Mouse (Mus musculus): Measurements from ENCODE around the gene Lmf2.

The Lmf2 gene

DNA sequence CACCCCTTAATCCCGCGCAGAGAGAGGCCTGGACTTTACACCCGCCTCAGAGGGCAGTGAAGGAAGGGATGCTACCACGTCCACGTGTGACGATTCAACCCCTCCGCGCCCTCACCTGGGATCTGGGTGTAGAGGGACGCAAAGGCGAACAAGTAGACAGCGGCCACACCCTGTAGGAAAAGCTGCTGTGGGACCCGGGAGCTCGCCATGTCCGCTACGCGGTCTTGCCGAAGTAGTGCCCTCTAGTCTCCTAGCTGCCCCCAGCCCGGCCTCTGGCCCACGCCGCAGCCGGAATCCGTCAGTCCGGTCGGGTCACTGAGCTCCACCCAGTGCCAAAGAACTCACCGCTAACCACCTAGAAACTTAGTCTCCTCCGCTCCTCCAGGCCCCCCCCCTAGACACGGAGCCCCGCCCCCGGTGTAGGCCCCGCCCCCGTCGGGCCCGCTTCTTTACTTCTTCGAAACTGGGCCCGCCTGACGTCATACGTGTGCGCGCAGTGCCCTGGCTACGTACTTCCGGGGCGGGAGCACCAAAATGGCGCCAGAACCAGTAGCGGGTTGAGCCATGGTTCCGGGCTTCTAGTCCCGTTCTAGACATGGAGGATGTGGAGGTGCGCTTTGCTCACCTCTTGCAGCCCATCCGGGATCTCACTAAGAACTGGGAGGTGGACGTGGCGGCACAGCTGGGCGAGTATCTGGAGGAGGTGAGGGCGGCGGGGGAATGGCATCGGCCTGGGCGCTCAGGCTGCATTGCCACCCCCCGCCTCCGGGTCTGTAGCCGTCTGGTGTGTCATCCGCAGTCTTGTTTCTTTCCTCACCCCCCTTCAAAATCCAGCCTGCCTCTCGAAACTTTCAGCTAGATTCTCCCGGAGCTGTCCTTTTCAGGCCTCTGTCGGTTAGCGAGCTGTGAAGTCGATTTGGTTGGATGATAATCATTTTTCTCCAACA lies at the start of gene Lmf2, which contains the start of gene Ncaph2:
Gene Lmf2 (minus strand): TSS at position 419 of the 947 bp plus-strand sequence.
Gene Ncaph2 (plus strand): TSS at position 479 of the 947 bp plus-strand sequence.
- CTCF ChIA-PET: interaction anchor here (0.6 to 4.5 kb wide), 7 partner anchors 17 to 160 kb away, joined by 3 to 30 read pairs (median 3); partner anchors contain the start of genes Sco2 (in 3 of the 4), Dennd6b (in 1 of the 4) and Sbf1 (in 1 of the 4)

DNA sequence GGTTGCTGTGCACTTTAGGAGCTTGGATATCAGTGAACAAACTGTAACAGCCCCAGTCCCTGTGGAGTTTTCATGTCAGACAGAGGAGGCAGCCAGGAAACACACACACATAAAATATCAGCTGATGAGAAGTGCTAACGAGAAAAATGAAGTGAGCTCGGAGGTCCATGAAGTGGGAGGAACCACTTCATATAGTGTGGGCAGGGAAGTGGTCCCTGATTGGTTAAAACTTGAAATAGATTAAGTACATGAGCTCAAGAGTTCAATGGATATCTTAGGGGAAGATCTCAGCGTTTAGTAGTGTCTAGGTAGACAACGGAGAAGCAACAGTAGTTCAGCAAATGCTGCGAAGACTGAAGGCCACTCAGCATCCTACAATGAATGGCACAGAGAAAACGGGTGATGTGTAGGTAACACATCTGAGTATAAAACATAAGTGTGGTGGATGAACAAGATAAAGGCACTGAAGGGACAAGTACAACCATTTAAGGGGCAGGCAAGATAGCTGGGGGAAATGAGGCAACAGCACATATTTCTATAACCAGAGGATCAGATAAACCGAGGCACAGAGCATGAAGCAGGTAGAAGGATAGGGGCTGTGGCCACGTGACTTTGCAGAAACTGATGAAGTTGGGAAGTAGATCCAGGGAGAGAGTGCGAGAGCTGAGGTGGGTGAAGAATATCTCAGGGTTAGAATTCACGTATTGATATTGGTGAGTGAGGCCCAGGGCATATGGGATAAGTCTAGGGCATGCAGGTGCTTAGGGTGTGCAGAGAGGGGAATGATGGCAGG lies 49.6 kb upstream of the Lmf2 start:
- ChIA-PET CTCF (interaction anchor here (0.5 to 1.7 kb wide), 5 partner anchors 12 to 989 kb away, joined by 3 to 7 read pairs (median 5); partner anchors contain the start of gene Sco2 (in 2 of the 4)), POLR2A (interaction anchor here in 2 of 4 experiments (0.9 to 1.9 kb wide), 7 partner anchors 8 to 31 kb away, joined by 3 to 7 read pairs (median 3); partner anchors contain the start of genes Cpt1b (in 2 of the 2), Sco2 (in 2 of the 2) and Odf3b (in 1 of the 2))

More for the DNA sequence above, at the start of gene Lmf2, which contains the start of gene Ncaph2:
- POLR2A ChIA-PET: interaction anchor here in 3 of 4 experiments (0.5 to 16.3 kb wide), 51 partner anchors 9 to 896 kb away, joined by 3 to 248 read pairs (median 4); partner anchors contain the start of genes C730034F03Rik (in 3 of the 3), Chkb (in 3 of the 3), Cpt1b (in 3 of the 3) and Sco2 (in 3 of the 3)

DNA sequence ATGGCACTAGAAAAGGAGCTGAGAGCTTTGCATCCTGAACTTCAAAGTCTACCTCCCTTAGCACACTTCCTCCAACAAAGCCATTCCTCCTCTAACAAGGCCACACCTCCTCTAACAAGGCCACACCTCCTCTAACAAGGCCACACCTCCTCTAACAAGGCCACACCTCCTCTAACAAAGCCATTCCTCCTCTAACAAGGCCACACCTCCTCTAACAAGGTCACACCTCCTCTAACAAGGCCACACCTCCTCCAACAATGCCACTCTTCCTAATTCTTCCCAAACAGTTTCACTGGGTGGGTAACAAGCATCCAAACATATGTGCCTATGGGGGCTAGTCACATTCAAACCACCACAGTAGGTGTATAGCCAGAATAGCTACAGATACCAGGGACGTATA lies 47.0 kb upstream of the Lmf2 start:
- ChIA-PET POLR2A (interaction anchor here in 2 of 4 experiments (0.6 to 4.9 kb wide), 7 partner anchors 10 to 49 kb away, joined by 3 to 22 read pairs (median 4); partner anchors contain the start of genes C730034F03Rik (in 1 of the 2), Chkb (in 1 of the 2), Gm44502 (in 1 of the 2) and Klhdc7b (in 1 of the 2)), CTCF (interaction anchor here in 1 of 4 experiments (0.8 kb wide), 1 partner anchor 14 kb away, joined by 3 read pairs; no protein-coding TSS in a partner anchor)

DNA sequence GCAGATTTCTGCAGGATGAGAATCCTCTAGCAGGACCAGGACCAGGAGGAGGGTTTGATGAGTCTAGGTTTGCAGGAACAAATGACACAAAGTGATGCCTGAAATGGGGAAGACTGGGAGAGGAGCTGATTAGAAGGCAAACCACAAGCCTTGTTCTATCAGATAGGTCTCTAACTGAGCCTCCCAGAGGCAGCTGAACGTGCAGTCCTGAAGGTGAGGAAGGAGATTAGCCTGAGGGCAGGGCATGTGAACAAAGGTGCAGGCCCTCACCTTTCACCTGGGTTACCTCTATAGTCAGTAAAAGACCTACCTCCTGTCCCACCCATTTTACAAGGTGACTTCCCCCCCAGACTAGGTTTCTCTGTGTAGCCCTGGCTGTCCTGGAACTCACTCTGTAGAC lies 44.3 kb upstream of the Lmf2 start:
- ChIA-PET POLR2A (interaction anchor here in 2 of 4 experiments (0.8 to 4.9 kb wide), 6 partner anchors 13 to 35 kb away, joined by 3 to 28 read pairs (median 10); partner anchors contain the start of genes Sco2 (in 2 of the 2) and Cpt1b (in 1 of the 2)), CTCF (interaction anchor here in 2 of 4 experiments (0.6 to 1.3 kb wide), 3 partner anchors 26 to 70 kb away, joined by 3 to 5 read pairs (median 3); partner anchors contain the start of gene Sco2 (in 1 of the 2))

DNA sequence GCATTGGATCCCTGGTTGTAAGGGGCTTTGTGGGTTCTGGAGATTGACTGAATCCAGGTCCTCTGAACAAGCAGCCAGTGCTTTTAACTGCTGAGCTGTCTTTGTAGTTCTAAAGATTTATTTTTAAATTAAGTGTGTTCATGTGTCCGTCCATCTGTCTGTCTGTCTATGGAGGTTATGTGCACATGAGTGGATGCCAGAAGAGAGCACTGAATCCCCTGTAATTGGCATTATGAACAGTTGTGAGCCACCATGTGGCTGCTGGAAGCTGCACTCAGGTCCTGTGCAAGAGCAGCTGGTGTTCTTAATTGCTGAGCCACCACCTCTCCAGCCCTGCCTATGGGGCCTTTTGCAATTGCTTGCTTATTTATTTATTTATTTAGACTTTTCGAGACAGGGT lies 42.7 kb upstream of the Lmf2 start:
- ChIA-PET POLR2A (interaction anchor here in 3 of 4 experiments (0.8 to 4.9 kb wide), 5 partner anchors 12 to 31 kb away, joined by 3 to 28 read pairs (median 7); partner anchors contain the start of genes Sco2 (in 2 of the 3), C730034F03Rik (in 1 of the 3), Chkb (in 1 of the 3) and Gm44502 (in 1 of the 3)), CTCF (interaction anchor here in 1 of 4 experiments (0.7 kb wide), 1 partner anchor 24 kb away, joined by 3 read pairs; no protein-coding TSS in a partner anchor)

DNA sequence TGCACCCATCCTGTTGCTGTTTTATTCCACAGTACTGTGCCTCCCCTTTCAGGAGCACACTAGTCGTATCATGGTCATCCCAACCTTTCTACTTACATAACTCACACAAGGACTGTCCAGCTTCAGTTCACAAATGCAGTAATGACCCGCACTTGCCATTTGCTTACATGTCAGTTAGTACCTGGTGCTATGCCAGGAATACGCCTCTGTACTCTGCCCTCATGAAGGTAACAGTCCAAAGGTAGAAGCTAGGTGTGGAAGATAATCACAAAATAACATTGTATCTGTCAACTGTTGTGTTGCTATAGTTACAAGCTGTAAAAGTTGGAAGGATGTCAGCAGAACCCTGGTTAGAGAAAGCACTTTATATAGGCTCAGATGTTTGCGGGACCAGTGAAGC lies 41.4 kb upstream of the Lmf2 start:
- CTCF ChIA-PET: no interaction called here
- POLR2A ChIA-PET: interaction anchor here in 1 of 4 experiments (0.9 to 4.4 kb wide), 3 partner anchors 8 to 39 kb away, joined by 3 to 28 read pairs (median 6); no protein-coding TSS in a partner anchor

DNA sequence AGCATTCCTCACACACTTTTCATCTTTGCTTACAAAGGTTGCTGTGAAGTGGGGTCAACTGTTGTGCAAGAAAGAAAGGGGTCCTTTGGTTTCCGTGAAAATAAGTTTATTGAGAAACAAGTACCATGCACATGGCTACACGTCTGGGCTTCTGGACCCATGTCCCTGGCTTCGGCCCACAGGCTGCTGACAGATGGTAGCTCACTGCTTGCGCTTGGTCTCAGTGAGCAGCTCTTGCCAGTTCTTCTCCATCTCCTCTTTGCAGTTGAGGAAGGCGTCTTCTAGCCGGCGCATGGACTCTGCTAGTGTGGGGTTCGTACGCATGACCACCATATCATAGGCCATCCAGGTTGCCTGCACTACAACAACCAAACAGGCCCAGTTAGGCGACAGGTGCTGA lies 34.6 kb upstream of the Lmf2 start:
- CTCF ChIA-PET: interaction anchor here in 1 of 4 experiments (1.7 kb wide), 1 partner anchor 16 kb away, joined by 3 read pairs; the partner anchor contains the start of gene Sco2
- POLR2A ChIA-PET: interaction anchor here in 3 of 4 experiments (0.6 to 1.2 kb wide), 5 partner anchors 11 to 182 kb away, joined by 3 to 5 read pairs (median 3); partner anchors contain the start of genes Odf3b (in 1 of the 3) and Sco2 (in 1 of the 3)

DNA sequence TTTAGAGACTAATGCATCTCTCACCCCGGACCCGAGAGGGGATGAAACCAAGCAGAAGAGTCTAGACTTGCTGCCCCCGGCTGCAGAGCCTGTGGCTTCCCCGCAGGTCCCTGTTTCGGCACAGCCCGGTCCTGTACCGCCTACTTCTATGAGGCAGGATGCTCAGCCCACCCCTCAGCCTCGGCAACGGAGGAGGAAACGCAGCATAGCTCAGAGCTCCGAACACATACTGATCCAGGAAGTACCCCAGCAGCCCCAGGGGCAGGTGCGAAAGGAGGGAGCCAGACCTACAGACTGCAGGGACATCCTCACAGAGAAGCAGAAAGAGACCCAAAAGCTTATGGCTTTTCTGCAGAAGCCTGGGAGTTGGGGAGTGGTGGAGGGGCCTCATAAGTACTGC lies 31.7 kb upstream of the Lmf2 start:
- POLR2A ChIA-PET: interaction anchor here in 3 of 4 experiments (0.8 to 5.6 kb wide), 15 partner anchors 8 to 678 kb away, joined by 3 to 50 read pairs (median 5); partner anchors contain the start of genes Odf3b (in 3 of the 3), C730034F03Rik (in 2 of the 3), Chkb (in 2 of the 3) and Gm44502 (in 2 of the 3)

DNA sequence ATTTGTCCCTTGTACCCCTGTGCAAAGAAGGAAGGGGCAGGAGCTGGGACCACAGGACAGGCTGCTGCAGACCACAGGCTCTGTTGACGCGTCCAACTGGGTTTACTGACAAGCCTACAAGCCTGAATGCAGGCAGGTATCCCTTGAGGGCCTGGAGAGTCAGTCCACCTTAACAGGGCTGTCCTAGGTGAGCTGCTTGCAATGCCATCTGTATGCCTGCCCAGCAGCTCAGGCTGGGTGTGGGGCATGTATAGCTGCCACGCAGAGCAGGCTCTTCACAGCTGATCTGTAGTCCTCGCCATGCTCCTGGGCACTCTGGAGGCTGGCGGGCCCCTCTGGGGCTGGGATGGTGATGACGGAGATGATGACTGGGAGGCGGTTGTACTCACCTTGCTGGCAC lies 29.2 kb upstream of the Lmf2 start, which contains the start of gene Klhdc7b:
Gene Klhdc7b (plus strand): TSS at position 301 of the 400 bp plus-strand sequence.
- ChIA-PET POLR2A (interaction anchor here in 3 of 4 experiments (0.5 to 5.6 kb wide), 10 partner anchors 8 to 45 kb away, joined by 3 to 50 read pairs (median 6); partner anchors contain the start of genes Cpt1b (in 2 of the 3), Sco2 (in 2 of the 3), Tymp (in 2 of the 3) and C730034F03Rik (in 1 of the 3)), CTCF (interaction anchor here in 1 of 4 experiments (2.5 kb wide), 1 partner anchor 11 kb away, joined by 9 read pairs; the partner anchor contains the start of gene Sco2)

More for the DNA sequence above, 31.7 kb upstream of the Lmf2 start:
- CTCF ChIA-PET: interaction anchor here in 3 of 4 experiments (0.5 to 1.4 kb wide), 6 partner anchors 8 to 112 kb away, joined by 3 to 11 read pairs (median 5); partner anchors contain the start of genes Sco2 (in 2 of the 3), Odf3b (in 1 of the 3) and Shank3 (in 1 of the 3)

DNA sequence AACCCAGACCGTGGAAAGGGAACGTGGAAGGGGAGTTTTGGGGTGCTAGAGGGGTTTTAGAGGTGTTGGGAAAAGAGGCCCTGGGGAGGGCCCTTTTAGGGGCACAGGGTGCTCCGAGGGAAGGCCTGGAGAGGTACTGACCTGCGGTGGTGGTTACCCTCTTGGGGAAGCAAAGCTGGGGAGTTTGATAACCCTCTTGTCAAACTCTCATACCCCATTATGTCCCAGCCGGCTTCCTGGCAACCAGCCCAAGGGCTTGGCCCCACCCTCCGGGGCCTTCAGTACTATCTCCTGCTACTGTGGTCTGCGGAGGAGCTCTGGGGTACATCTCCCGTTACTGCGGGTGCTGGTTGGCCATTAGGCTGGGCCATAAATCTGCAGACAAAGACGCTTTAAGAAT lies 24.0 kb upstream of the Lmf2 start:
- ChIA-PET POLR2A (interaction anchor here in 3 of 4 experiments (0.6 to 14.1 kb wide), 24 partner anchors 8 to 203 kb away, joined by 3 to 248 read pairs (median 4); partner anchors contain the start of genes Adm2 (in 2 of the 3), Lmf2 (in 2 of the 3), C730034F03Rik (in 1 of the 3) and Chkb (in 1 of the 3)), CTCF (interaction anchor here in 3 of 4 experiments (0.5 to 1.4 kb wide), 7 partner anchors 8 to 172 kb away, joined by 3 to 5 read pairs (median 3); partner anchors contain the start of gene Chkb (in 1 of the 3))

DNA sequence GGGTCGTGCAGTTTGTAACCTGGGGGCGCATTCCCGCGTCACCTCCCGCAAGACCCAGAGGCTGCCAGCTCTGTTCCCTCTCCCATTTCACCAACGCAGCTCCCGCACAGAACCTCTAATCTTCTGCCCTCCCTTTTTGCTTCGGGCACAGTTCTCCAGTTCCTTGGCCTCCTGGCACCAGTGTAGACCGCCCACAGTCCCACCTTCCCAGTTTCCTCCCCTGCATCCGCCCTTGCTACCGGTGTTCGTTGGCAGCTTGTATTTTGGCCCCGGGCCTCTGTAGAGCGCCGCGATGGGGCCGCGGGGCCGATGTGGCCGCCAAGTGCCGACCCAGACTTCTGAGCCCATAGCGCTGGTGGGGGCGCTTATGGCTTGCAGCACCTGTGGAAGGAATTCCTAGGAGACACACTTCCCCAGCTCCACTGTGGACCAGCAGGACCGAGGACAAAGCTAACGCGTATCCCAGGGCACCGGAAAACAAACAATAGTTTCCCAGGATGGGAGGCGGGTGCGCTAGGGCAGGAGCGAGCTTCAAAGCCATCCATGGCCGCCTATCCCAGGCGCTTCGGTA lies 23.5 kb upstream of the Lmf2 start, which contains the start of gene Odf3b:
Gene Odf3b (minus strand): TSS at position 452 of the 571 bp plus-strand sequence.
- ChIA-PET CTCF (interaction anchor here in 3 of 4 experiments (0.5 to 1.4 kb wide), 6 partner anchors 8 to 172 kb away, joined by 3 to 5 read pairs (median 4); partner anchors contain the start of gene Chkb (in 1 of the 3)), POLR2A (interaction anchor here in 3 of 4 experiments (0.6 to 14.1 kb wide), 25 partner anchors 8 to 168 kb away, joined by 3 to 248 read pairs (median 4); partner anchors contain the start of genes Adm2 (in 2 of the 3), C730034F03Rik (in 2 of the 3), Chkb (in 2 of the 3) and Cpt1b (in 2 of the 3))

DNA sequence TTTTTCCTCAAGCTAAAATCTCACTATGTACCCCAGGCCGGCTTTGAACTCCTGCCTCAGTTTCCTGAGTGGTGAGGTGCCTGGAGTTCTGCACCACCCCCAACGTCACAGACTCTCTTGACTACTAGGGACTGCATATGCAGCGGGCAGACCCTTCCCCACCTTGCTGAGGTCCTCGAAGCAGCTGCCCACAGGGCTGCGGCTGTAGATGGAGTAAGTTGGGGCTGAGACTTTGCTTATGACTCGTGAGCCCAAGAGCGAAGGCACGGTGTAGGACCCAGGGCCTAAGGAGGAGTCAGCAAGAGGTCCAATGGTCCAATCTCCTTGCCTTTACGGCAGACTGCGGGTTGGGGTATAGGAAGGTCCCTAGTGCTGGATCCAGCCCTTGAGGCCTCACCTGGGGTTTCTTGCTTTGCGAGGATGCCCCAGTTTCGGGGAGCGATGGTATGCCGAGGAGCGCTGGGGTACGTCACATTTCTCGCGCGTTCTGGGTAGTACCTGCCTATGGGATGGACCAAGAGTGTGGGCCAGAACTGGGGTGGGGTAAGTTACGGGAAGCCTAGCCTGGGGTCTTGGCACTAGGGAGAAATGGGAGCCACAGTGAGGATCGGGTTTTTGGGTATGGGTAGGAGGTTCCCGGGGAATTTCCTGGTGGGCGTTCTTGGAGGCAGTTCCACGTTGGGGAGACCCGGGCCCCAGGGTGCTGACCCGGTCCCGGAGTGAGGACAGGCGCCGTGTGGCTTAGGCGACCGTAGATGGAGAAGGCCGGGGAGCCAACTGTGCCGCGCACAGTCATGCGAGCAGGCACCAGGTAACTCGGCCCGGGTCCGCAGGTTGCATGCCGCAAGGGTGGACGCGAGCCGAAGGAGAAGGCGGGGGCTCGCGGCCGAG lies 22.7 kb upstream of the Lmf2 start:
- ChIA-PET CTCF (interaction anchor here (0.5 to 1.1 kb wide), 6 partner anchors 10 to 229 kb away, joined by 3 to 4 read pairs (median 3); partner anchors contain the start of genes Chkb (in 1 of the 4) and Mapk11 (in 1 of the 4)), POLR2A (interaction anchor here in 3 of 4 experiments (0.6 to 14.1 kb wide), 27 partner anchors 7 to 167 kb away, joined by 3 to 248 read pairs (median 5); partner anchors contain the start of genes Adm2 (in 2 of the 3), C730034F03Rik (in 2 of the 3), Chkb (in 2 of the 3) and Cpt1b (in 2 of the 3))

DNA sequence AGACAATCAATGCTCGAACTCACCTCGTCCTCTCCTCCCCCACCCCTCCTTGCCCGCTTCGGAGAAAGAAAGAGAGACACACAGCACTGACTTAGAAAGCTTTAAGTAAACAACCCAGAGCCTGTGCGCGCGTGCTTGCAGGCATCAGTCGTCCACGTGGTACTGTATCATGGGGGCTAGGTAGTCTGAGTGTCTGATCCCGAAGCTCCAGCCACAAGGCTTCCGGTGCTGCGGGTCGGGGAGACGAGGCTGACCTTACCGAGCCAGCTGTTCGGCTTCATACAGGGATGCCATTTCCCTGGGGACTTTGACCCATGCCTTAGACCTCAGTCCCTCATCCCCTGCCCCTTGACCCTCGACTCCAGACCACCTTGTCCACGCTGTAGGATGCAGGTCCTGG lies 21.9 kb upstream of the Lmf2 start:
- ChIA-PET CTCF (interaction anchor here in 1 of 4 experiments (0.6 kb wide), 2 partner anchors 14 to 66 kb away, joined by 3 to 4 read pairs; no protein-coding TSS in a partner anchor), POLR2A (interaction anchor here in 2 of 4 experiments (0.7 to 14.1 kb wide), 16 partner anchors 8 to 239 kb away, joined by 3 to 248 read pairs (median 5); partner anchors contain the start of genes C730034F03Rik (in 2 of the 2), Chkb (in 2 of the 2), Gm44502 (in 2 of the 2) and Arsa (in 1 of the 2))

DNA sequence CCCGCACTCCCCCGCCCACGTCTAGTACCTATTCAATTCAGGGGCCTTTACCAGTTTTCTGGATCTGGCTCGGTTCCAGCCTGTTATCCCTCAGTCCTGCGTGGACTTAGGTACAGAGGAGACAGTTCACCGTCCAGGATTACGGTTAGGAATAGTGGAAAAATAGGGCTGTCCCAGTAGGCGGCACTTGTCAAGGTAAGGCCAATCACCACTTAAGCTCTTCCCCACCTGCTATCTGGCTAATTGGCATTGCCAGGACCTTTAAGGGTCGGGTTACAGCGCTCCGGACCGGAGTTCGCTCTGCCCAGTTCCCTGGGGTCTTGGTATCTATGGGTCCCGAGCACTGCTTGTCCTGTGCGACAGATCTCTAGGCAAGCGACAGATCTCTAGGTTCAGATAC lies 21.5 kb upstream of the Lmf2 start, which contains the start of gene Tymp:
Gene Tymp (minus strand): TSS at position 83 of the 400 bp plus-strand sequence.
- CTCF ChIA-PET: interaction anchor here in 1 of 4 experiments (0.6 kb wide), 1 partner anchor 66 kb away, joined by 3 read pairs; no protein-coding TSS in a partner anchor
- POLR2A ChIA-PET: interaction anchor here in 3 of 4 experiments (0.6 to 14.1 kb wide), 18 partner anchors 8 to 238 kb away, joined by 3 to 248 read pairs (median 5); partner anchors contain the start of genes C730034F03Rik (in 2 of the 3), Chkb (in 2 of the 3), Gm44502 (in 2 of the 3) and Klhdc7b (in 2 of the 3)

Measured in embryonic stem cell, embryonic (primary cell).